Mouse (Mus musculus): ENCODE data around the gene Tmem14a. TPM values are rescaled to one million over a fixed set of nuclear protein-coding genes. Genes with fewer than 3 reads are reported as not detected.
"Not testable (repeated sequence)": the region's sequence is repeated elsewhere in the genome, so short reads cannot be mapped to it uniquely, and the experiment has no call there.

The Tmem14a gene
- 1.5 and 10.4 TPM in 2 replicates for total RNA-seq (2014; rRNA removed; ENCODE audit: low replicate concordance)
- 9.1 and 10.6 TPM in 2 replicates for polyA plus RNA-seq (2015; fragmentation: Nextera tagmentation; extraction: Ambion mirVana)

- no peaks in the 10 kb centered on the region for H3K4me1 ChIP-seq (ENCODE audit: control insufficient read depth, insufficient read depth)
- peak; percentile 74 for DNase-seq (ENCODE audit: low spot score)
- H3K9me3 ChIP-seq (replicated peaks; ENCODE audit: control insufficient read depth, low read length) = no peaks in the 10 kb centered on the region
- peak within 1 kb of the TSS; percentile 75 for H3K27ac ChIP-seq (ENCODE audit: low read depth)
- H3K27me3 ChIP-seq (ENCODE audit: control insufficient read depth, insufficient read depth, low read length) = no peaks in the 10 kb centered on the region
- peak within 1 kb of the TSS; percentile 76 for H3K4me2 ChIP-seq (ENCODE audit: low read depth, low read length)
- peak within 1 kb of the TSS; percentile 75 for H3K4me3 ChIP-seq (ENCODE audit: low read depth, low read length)
- WGBS = under 1% methylated on average over 17 of the region's 17 CpGs
- no peaks in the 10 kb centered on the region for H3K36me3 ChIP-seq (replicated peaks; ENCODE audit: control insufficient read depth, insufficient read depth, low read length)
- H3K9ac ChIP-seq (replicated peaks; ENCODE audit: low read depth, low read length) = peak within 1 kb of the TSS; percentile 78
- no peak for TF ChIP-seq EP300 (IDR thresholded peaks at IDR 0.05; ENCODE audit: low read depth)
- TF ChIP-seq CTCF (IDR thresholded peaks at IDR 0.05; ENCODE audit: low read depth) = peak; percentile 93
- ATAC-seq (ENCODE audit: insufficient read depth, low read depth) = peak; percentile 87
These were observed at the start of gene Tmem14a for GRCm38 (mm10) chr1:21218489-21218919. Gene Tmem14a, plus strand, starts transcription at chr1:21218575.

GRCm38 (mm10) chr1:21185196-21185595 is 33.2 kb upstream of the Tmem14a start:
- 97% methylated on average over 6 of the region's 6 CpGs for WGBS
- TF ChIP-seq CTCF (IDR thresholded peaks at IDR 0.05; ENCODE audit: low read depth) = no peak
- no peak for TF ChIP-seq EP300 (IDR thresholded peaks at IDR 0.05; ENCODE audit: low read depth)
- Histone ChIP-seq H3K9me3 (replicated peaks; ENCODE audit: control insufficient read depth, low read length) (no peaks in the 10 kb centered on the region), H3K4me1 (ENCODE audit: control insufficient read depth, insufficient read depth) (no peaks in the 10 kb centered on the region), H3K9ac (replicated peaks; ENCODE audit: low read depth, low read length) (no peak overlapping the region), H3K27ac (ENCODE audit: low read depth) (no peak overlapping the region), H3K36me3 (replicated peaks; ENCODE audit: control insufficient read depth, insufficient read depth, low read length) (no peaks in the 10 kb centered on the region), H3K27me3 (ENCODE audit: control insufficient read depth, insufficient read depth, low read length) (no peaks in the 10 kb centered on the region), H3K4me2 (ENCODE audit: low read depth, low read length) (no peak overlapping the region), H3K4me3 (ENCODE audit: low read depth, low read length) (no peak overlapping the region)
- ATAC-seq (ENCODE audit: insufficient read depth, low read depth) = no peak
- DNase-seq (ENCODE audit: low spot score) = no peak

- TF ChIP-seq EP300 (IDR thresholded peaks at IDR 0.05; ENCODE audit: low read depth) = no peak
- TF ChIP-seq CTCF (IDR thresholded peaks at IDR 0.05; ENCODE audit: low read depth) = no peak
- no peak overlapping the region for H3K9ac ChIP-seq (replicated peaks; ENCODE audit: low read depth, low read length)
- H3K9me3 ChIP-seq (replicated peaks; ENCODE audit: control insufficient read depth, low read length) = no peaks in the 10 kb centered on the region
- WGBS = 92% methylated on average over 1 of the region's 1 CpGs
- ATAC-seq (ENCODE audit: insufficient read depth, low read depth) (no peak), DNase-seq (ENCODE audit: low spot score) (no peak)
- H3K4me3 ChIP-seq (ENCODE audit: low read depth, low read length) = no peak overlapping the region
- no peak overlapping the region for H3K27ac ChIP-seq (ENCODE audit: low read depth)
- H3K36me3 ChIP-seq (replicated peaks; ENCODE audit: control insufficient read depth, insufficient read depth, low read length) = no peaks in the 10 kb centered on the region
- no peaks in the 10 kb centered on the region for H3K4me1 ChIP-seq (ENCODE audit: control insufficient read depth, insufficient read depth)
- no peaks in the 10 kb centered on the region for H3K27me3 ChIP-seq (ENCODE audit: control insufficient read depth, insufficient read depth, low read length)
- H3K4me2 ChIP-seq (ENCODE audit: low read depth, low read length) = no peak overlapping the region
These were observed 12.1 kb upstream of the Tmem14a start for GRCm38 (mm10) chr1:21206241-21206640.

GRCm38 (mm10) chr1:21213537-21213936 is 4.8 kb upstream of the Tmem14a start:
- ATAC-seq (ENCODE audit: insufficient read depth, low read depth) = peak; percentile 36; the same call in 1 of the 2 replicates
- H3K9me3 ChIP-seq (replicated peaks; ENCODE audit: control insufficient read depth, low read length) = not testable (repeated sequence)

GRCm38 (mm10) chr1:21213991-21214692 is 4.2 kb upstream of the Tmem14a start:
- H3K4me3 ChIP-seq (ENCODE audit: low read depth, low read length); ATAC-seq (ENCODE audit: insufficient read depth, low read depth): not testable (repeated sequence)
- 68% methylated on average over 6 of the region's 6 CpGs for WGBS

More at GRCm38 (mm10) chr1:21213537-21213936, 4.8 kb upstream of the Tmem14a start:
- H3K36me3 ChIP-seq (replicated peaks; ENCODE audit: control insufficient read depth, insufficient read depth, low read length); H3K9ac ChIP-seq (replicated peaks; ENCODE audit: low read depth, low read length); H3K27me3 ChIP-seq (ENCODE audit: control insufficient read depth, insufficient read depth, low read length); H3K27ac ChIP-seq (ENCODE audit: low read depth); H3K4me1 ChIP-seq (ENCODE audit: control insufficient read depth, insufficient read depth); H3K4me3 ChIP-seq (ENCODE audit: low read depth, low read length); H3K4me2 ChIP-seq (ENCODE audit: low read depth, low read length); DNase-seq (ENCODE audit: low spot score): not testable (repeated sequence)
- 30% methylated on average over 2 of the region's 3 CpGs for WGBS
- peak; percentile 30 for TF ChIP-seq CTCF (IDR thresholded peaks at IDR 0.05; ENCODE audit: low read depth)

More at GRCm38 (mm10) chr1:21213991-21214692, 4.2 kb upstream of the Tmem14a start:
- not testable (repeated sequence) for H3K4me1 ChIP-seq (ENCODE audit: control insufficient read depth, insufficient read depth); H3K9ac ChIP-seq (replicated peaks; ENCODE audit: low read depth, low read length); DNase-seq (ENCODE audit: low spot score); H3K36me3 ChIP-seq (replicated peaks; ENCODE audit: control insufficient read depth, insufficient read depth, low read length); H3K9me3 ChIP-seq (replicated peaks; ENCODE audit: control insufficient read depth, low read length); H3K27ac ChIP-seq (ENCODE audit: low read depth); H3K4me2 ChIP-seq (ENCODE audit: low read depth, low read length); H3K27me3 ChIP-seq (ENCODE audit: control insufficient read depth, insufficient read depth, low read length)
